Mouse (Mus musculus) lung, embryonic 14.5 days (tissue): ENCODE measurements at regions not wholly inside any gene's neighbourhood (a gene's known extent, or its start where the extent isn't known, plus 50 kb on each side); places are given as distances from the start of the nearest gene placed in this dataset.

Experiments used
- ATAC-seq: fragments of 200-750 bp; cut with Nextera tagmentation; 2 replicates; pipeline ENCODE4 v1.8.0; 2017; ENCODE audit warnings: mild to moderate bottlenecking, moderate TSS enrichment, moderate library complexity; ENCODE audit not compliant: insufficient read depth
- DNase-seq: peaks from one replicate; pipeline ENCODE4 v3.0.0-alpha.2; 2015
- H3K27ac ChIP-seq: fragments of 300-500 bp; sonication (generic); 2 replicates; pipeline ENCODE4 v1.5.1; 2014; ENCODE audit warnings: low read depth, mild to moderate bottlenecking, moderate library complexity
- H3K27me3 ChIP-seq: fragments of 300-500 bp; sonication (generic); 2 replicates; pipeline ENCODE4 v1.6.1; 2014; ENCODE audit warnings: low read length, control low read depth; ENCODE audit not compliant: insufficient read depth
- H3K36me3 ChIP-seq: fragments of 300-500 bp; sonication (generic); 2 replicates; pipeline ENCODE4 v1.6.1; 2014; ENCODE audit warnings: control low read depth; ENCODE audit not compliant: insufficient read depth
- H3K4me1 ChIP-seq: fragments of 300-500 bp; sonication (generic); 2 replicates; pipeline ENCODE4 v1.6.1; 2014; ENCODE audit warnings: antibody characterized with exemption, control low read depth; ENCODE audit not compliant: insufficient read depth
- H3K4me2 ChIP-seq: fragments of 300-500 bp; sonication (generic); 2 replicates; pipeline ENCODE4 v1.6.1; 2014; ENCODE audit warnings: mild to moderate bottlenecking
- H3K4me3 ChIP-seq: fragments of 300-500 bp; sonication (generic); 2 replicates; pipeline ENCODE4 v1.5.1; 2014; ENCODE audit warnings: low read depth, low read length
- H3K9ac ChIP-seq: fragments of 300-500 bp; sonication (generic); 2 replicates; pipeline ENCODE4 v1.6.1; 2014
- H3K9me3 ChIP-seq: fragments of 300-500 bp; sonication (generic); 2 replicates; pipeline ENCODE4 v1.6.1; 2016; ENCODE audit warnings: low read depth, low read length, control low read depth
- CTCF ChIP-seq: IDR thresholded peaks from 2 replicates; pipeline ENCODE4 v1.5.1; 2016; ENCODE audit warnings: antibody characterized with exemption, low read depth
- WGBS: fragments of 180-500 bp; shearing (Covaris S2); extraction: QIAGEN DNeasy Blood & Tissue Kit; methylation state at CpG from one replicate; pipeline ENCODE4 v1.1.7; 2014; 5-methylcytosine and 5-hydroxymethylcytosine counted together

- Histone ChIP-seq H3K4me2 (no peak overlapping the region), H3K9me3 (no peaks in the 10 kb centered on the region), H3K27me3 (no peaks in the 10 kb centered on the region), H3K4me1 (no peaks in the 10 kb centered on the region), H3K27ac (no peak overlapping the region), H3K4me3 (no peak overlapping the region), H3K36me3 (no peaks in the 10 kb centered on the region), H3K9ac (no peak overlapping the region)
- 47% methylated on average over 8 of the region's 8 CpGs for WGBS
- 0 out of 2 replicates have a peak, but pooled peaks have one; percentile 63 for ATAC-seq
- no peak for DNase-seq
- no peak for TF ChIP-seq CTCF
Observed at GRCm38 (mm10) chr5:75518213-75518612, 56.5 kb upstream of the Kit start.

GRCm38 (mm10) chr5:75523041-75523678 is 51.6 kb upstream of the Kit start:
- no peak overlapping the region for H3K4me2 ChIP-seq
- H3K36me3 ChIP-seq, result no peaks in the 10 kb centered on the region
- no peak overlapping the region for H3K9ac ChIP-seq
- no peak overlapping the region for H3K27ac ChIP-seq
- no peaks in the 10 kb centered on the region for H3K9me3 ChIP-seq
- no peaks in the 10 kb centered on the region for H3K4me1 ChIP-seq
- H3K4me3 ChIP-seq, result no peak overlapping the region
- TF ChIP-seq CTCF, result no peak
- ATAC-seq (no peak), DNase-seq (no peak)
- 88% methylated on average over 4 of the region's 4 CpGs for WGBS
- no peaks in the 10 kb centered on the region for H3K27me3 ChIP-seq
